In genomic region chr1:181519137-181519536, GRCm38 (mm10) we compare ENCODE assay signal across 1 mouse cellular context.
TF ChIP-seq lines count a peak whose summit lies in the region.

No protein-coding gene starts in this region.

TF ChIP-seq in MEL, 35 proteins besides CTCF, POLR2A, EP300 and RAD21:
- TF ChIP-seq MYB (IDR thresholded peaks at IDR 0.05; ENCODE audit: low read depth, low read length), result no peak
- TF ChIP-seq SMC3 (IDR thresholded peaks at IDR 0.05; ENCODE audit: low read depth, low read length), result peak; percentile 30
- TF ChIP-seq MAX (IDR thresholded peaks at IDR 0.05; ENCODE audit: low read length), result no peak
- no peak for TF ChIP-seq USF1 (IDR thresholded peaks at IDR 0.05; ENCODE audit: low read depth, low read length)
TF ChIP-seq in MEL: peak in this region for 1.
